Mouse (Mus musculus): ENCODE measurements at regions not wholly inside any gene's neighbourhood (a gene's known extent, or its start where the extent isn't known, plus 50 kb on each side); places are given as distances from the start of the nearest gene placed in this dataset.

GRCm38 (mm10) chr7:68579666-68580065 is 169.4 kb downstream of the Arrdc4 start:
- DNase-seq (ENCODE audit: extremely low spot score in 1 of 2, low spot score in 1 of 2) = peak; percentile 44 to 96

- DNase-seq (ENCODE audit: extremely low spot score in 1 of 2, low spot score in 1 of 2) = no peak
Measured at GRCm38 (mm10) chr7:68579216-68579615, 169.8 kb downstream of the Arrdc4 start.

GRCm38 (mm10) chr7:68571315-68571714 is 177.7 kb downstream of the Arrdc4 start:
- DNase-seq (ENCODE audit: extremely low spot score in 1 of 2, low spot score in 1 of 2) = no peak

DNA sequence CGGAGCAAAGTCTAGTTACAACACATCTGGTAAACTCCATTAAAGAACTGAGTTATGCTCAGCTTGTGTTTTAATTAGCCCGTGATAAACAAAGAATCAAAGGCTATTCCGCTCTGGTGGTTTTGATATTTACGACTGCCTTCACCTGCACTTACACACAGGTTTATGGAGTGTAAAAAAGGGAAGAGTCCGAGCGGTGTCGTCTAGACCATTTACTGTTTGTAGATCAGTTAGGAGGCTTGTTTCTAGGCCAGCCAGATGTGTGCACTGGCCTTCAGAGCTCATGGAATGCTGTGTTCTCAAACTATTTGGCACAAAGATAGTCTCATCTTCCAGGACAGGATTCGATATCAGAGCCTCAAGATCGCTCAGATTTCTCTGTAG is 180.9 kb downstream of the Arrdc4 start:
- DNase-seq (ENCODE audit: extremely low spot score in 1 of 2, low spot score in 1 of 2) = no peak

- no peak for DNase-seq (ENCODE audit: extremely low spot score in 1 of 2, low spot score in 1 of 2)
Measured at GRCm38 (mm10) chr7:68567452-68568126, 181.5 kb downstream of the Arrdc4 start.

- DNase-seq (ENCODE audit: extremely low spot score in 1 of 2, low spot score in 1 of 2) = no peak
Measured at GRCm38 (mm10) chr7:68559440-68560343, 189.3 kb downstream of the Arrdc4 start.

- DNase-seq (ENCODE audit: extremely low spot score in 1 of 2, low spot score in 1 of 2) = no peak
Measured at GRCm38 (mm10) chr7:68550330-68550729, 198.7 kb downstream of the Arrdc4 start.

- no peak for DNase-seq (ENCODE audit: extremely low spot score in 1 of 2, low spot score in 1 of 2)
Measured at GRCm38 (mm10) chr7:68548176-68548575, 200.9 kb downstream of the Arrdc4 start.

DNA sequence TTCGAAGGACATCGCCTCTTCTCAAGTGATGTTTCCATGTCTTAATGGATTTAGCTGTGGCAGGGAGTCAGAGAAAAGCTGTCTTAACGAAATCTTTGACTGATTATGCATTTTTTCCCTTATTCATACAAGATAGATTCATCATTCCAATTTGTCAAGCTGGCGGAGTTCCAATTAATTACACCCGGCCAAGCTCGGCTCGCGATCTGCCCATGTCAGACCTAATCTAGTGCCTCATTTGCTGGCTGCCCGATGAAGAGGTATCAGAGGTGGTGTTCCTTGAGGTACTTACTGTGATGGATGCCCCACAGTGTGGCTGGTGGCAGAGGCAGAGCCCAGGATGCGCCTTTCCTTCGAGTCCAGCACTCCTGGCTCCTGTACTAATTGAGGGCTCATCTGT is 204.9 kb downstream of the Arrdc4 start:
- DNase-seq (ENCODE audit: extremely low spot score in 1 of 2, low spot score in 1 of 2) = no peak

DNA sequence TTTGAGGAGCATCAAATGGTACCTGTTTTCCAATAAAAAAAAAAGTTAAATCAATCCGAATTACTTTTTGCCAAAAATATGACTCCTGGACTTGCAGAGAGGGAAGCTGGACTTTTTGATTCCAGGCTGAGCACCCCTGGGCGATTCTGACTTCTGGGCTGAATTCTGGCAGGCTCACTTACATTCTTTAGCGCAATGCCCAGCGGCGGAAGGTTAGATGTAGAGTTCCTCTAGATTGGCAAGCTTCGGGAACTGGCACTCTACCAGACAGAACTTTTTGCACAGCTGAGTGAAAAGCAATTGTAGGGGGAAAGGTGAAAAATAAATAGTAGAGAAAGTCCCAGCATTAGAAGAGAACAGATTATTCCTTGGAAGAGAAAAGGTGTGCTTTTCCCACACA is 235.5 kb downstream of the Fam169b start:
- no peak for DNase-seq (ENCODE audit: extremely low spot score in 1 of 2, low spot score in 1 of 2)

DNA sequence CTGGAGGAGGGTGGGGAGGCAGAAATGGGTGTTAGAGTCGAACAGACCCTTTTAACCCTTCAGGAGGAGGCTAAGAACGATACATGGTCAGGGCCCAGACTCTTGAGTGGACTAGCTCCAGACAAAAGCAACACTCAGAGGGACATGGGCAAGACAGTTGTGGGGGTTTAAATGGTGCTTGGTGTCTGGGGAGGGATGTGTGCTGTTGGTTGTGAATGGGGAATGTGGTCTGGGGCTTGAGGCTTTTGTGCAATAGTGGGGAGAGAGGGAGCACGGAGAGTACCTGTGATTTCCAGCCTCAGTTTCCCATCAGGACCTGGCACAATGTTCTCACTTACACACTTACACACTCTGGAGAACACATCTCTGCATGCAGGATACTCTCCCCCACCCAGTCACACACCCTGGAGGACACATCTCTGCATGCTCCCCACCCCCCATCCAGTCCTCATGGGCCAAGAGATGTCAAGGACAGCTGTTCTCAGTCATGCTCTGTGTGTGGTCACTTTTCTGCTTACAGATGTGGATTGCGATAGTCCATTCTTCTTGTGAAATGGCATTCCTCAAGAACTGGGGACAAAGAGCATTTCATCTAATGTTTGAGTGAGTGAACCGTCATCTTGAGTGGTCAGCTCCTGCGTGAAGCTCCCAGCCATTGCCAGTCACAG is 217.6 kb downstream of the Fam169b start:
- no peak for DNase-seq (ENCODE audit: extremely low spot score in 1 of 2, low spot score in 1 of 2)

DNA sequence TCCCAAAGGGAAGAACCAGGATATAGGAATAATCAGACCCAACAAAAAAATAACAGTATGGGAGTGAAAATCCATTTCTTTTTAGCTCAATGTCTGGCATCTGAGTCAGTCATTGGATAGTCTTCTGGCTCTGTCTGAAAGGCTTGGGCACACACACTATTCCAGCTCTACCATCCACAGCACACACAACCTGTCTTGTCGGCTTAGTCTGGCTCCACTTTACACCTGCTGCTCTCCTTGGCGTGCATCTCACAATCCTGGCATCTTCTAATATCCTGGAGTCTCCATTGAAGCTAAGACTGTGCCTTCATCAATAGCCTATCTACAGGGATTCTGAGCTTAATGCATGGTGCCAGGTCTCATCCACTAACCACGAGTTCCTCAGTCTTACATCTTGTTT is 213.0 kb downstream of the Fam169b start:
- DNase-seq (ENCODE audit: extremely low spot score in 1 of 2, low spot score in 1 of 2) = no peak

DNA sequence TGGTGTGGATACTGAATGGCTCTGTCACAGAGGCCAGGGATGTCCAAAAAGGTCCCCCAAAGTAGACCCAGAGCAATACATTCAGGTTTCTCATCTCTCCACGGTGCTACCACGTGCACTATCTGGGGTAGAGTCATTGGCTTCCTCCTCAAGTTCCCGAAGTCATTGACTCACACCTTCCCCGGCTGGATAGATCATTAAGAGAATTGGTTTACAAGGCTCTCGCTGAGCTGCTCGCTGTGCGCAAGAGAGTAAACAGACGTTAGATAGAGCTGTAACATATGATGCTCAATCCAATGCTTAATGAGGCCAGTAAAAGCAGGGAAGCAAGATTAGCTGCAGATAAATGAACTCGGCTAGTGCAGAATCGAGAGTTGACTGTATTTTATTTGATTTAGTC is 208.9 kb downstream of the Fam169b start:
- no peak for DNase-seq (ENCODE audit: extremely low spot score in 1 of 2, low spot score in 1 of 2)

DNA sequence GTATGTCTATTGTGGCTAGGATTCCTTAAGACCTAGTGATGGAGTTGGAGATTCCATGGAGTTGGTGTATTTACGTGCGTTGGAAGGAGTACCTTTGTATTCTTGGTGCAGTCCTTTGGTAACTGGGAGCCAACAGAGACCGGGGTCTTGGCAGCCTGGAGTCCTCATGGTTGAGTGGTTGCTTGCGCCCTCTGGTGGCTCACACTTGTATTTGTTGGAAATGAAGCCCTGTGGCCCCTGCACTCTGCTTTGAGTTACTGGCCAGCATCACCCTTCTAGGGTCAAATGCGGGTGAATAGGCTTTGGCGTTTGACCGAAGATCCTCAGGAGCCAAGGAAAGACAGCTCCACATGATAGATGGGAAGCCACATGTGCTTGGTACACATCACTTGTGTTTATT is 207.1 kb downstream of the Fam169b start:
- DNase-seq (ENCODE audit: extremely low spot score in 1 of 2, low spot score in 1 of 2) = peak; percentile 20 to 75

DNA sequence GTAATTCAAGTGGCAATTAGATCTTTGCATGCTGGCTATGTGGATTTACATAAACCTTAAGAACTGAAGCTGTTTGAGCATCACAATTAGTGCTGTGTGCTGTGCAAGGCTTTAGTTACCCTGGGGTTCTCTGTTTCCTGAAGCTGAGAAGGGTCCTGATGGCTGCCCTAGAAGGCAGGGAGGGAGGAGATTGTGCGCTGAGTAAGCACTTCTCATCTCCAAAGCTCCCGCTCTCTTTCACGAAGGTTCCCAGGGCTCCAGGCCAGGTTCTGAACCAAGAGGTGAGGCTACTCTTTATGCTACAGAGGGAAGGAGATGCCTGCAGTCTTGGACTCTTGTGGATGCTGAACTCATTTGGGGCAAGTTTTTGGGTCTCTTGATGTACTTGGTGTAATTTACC is 206.7 kb downstream of the Fam169b start:
- no peak for DNase-seq (ENCODE audit: extremely low spot score in 1 of 2, low spot score in 1 of 2)

GRCm38 (mm10) chr7:68478044-68478443 is 204.4 kb downstream of the Fam169b start:
- DNase-seq (ENCODE audit: extremely low spot score in 1 of 2, low spot score in 1 of 2) = peak in 1 of 2 experiments; percentile 8

- DNase-seq (ENCODE audit: extremely low spot score in 1 of 2, low spot score in 1 of 2) = no peak
Measured at GRCm38 (mm10) chr7:68472800-68473199, 199.2 kb downstream of the Fam169b start.

DNA sequence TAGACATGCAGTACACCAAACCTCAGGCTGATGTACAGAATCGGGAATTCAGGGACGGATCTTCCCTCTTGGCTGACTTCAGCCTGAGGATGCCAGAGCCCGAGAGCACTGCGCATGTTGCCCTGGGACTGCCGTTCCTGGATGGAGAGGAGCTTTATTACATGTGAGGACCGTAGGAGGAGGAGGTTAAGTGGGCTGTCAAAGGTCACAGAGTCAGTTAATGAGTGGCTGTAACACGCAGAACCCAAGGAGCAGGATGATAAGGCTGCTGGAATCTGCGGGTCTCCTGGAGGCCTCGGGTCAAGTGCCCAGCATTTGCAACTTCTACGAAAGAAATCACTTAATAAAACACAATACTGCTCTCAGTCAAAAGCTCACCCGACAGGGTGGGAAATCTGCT is 197.3 kb downstream of the Fam169b start:
- no peak for DNase-seq (ENCODE audit: extremely low spot score in 1 of 2, low spot score in 1 of 2)

DNA sequence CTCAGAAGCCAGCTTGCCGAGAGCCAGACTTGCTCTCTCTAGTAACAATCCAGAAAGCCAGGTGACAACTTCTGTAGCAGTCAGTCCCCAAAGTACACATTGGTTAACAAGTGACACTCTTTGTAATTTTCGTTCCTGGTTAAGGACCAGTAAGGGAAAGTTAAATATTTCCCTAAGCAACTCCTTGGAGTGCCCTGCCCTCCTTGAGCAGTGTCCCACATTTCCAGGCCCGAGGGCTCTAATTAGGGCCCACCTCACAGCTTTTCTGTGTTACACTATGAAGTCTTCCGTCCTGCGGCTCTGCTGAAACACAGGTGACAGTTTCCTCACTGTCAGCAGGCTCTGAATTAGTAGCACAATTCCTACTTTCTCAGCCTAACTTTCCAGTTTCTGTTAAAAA is 194.9 kb downstream of the Fam169b start:
- DNase-seq (ENCODE audit: extremely low spot score in 1 of 2, low spot score in 1 of 2) = no peak

DNA sequence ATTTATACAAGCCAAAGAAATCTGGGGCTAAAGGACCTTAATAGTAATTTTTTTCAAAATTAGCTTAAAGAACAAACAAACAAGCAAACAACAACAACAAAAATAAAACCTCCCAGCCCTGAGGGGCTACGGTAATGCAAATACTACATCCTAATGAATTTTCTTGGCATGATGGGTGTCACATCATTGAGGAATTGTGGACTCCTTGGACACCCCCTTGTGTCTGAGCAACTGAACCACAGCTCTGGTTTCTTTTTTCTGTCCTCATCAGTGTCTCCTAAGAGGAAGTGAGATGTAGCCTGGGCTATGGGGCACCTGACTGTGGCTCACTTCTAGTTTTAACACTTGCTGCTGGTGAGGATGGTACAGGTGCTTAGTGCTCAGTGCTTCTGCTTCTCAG is 184.2 kb downstream of the Fam169b start:
- DNase-seq (ENCODE audit: extremely low spot score in 1 of 2, low spot score in 1 of 2) = peak in 1 of 2 experiments; percentile 4

GRCm38 (mm10) chr7:68455451-68455850 is 181.8 kb downstream of the Fam169b start:
- no peak for DNase-seq (ENCODE audit: extremely low spot score in 1 of 2, low spot score in 1 of 2)
